Mouse (Mus musculus) right cerebral cortex, adult 18-20 months (tissue): ENCODE measurements around the gene Hsp90ab1.

ENCODE experiments used
- DNase-seq: peaks from one replicate; pipeline ENCODE4 v3.0.0; 2022; ENCODE audit warnings: mixed read lengths

The Hsp90ab1 gene

GRCm38 (mm10) chr17:45556107-45556489 lies 17.0 kb downstream of the Hsp90ab1 start:
- no peak for DNase-seq

- DNase-seq, result peak; percentile 91
Observed at GRCm38 (mm10) chr17:45555452-45556106, 17.5 kb downstream of the Hsp90ab1 start, which contains the start of gene Nfkbie. Gene Nfkbie (plus strand): TSS chr17:45555703.

- no peak for DNase-seq
Observed at GRCm38 (mm10) chr17:45554420-45554819, 18.7 kb downstream of the Hsp90ab1 start.

GRCm38 (mm10) chr17:45553065-45553464 lies 20.0 kb downstream of the Hsp90ab1 start:
- DNase-seq, result no peak

GRCm38 (mm10) chr17:45551816-45552451 lies 21.1 kb downstream of the Hsp90ab1 start:
- DNase-seq, result peak; percentile 75

- DNase-seq, result no peak
Observed at GRCm38 (mm10) chr17:45551249-45551796, 21.7 kb downstream of the Hsp90ab1 start.

GRCm38 (mm10) chr17:45550253-45550652 lies 22.8 kb downstream of the Hsp90ab1 start:
- no peak for DNase-seq

- DNase-seq, result peak; percentile 71
Observed at GRCm38 (mm10) chr17:45549617-45550181, 23.4 kb downstream of the Hsp90ab1 start, which contains the start of gene Tmem151b. Gene Tmem151b (minus strand): TSS chr17:45549677.

GRCm38 (mm10) chr17:45548541-45549512 lies 24.2 kb downstream of the Hsp90ab1 start:
- peak; percentile 78 for DNase-seq

- no peak for DNase-seq
Observed at GRCm38 (mm10) chr17:45547461-45548190, 25.4 kb downstream of the Hsp90ab1 start.

GRCm38 (mm10) chr17:45546941-45547340 lies 26.1 kb downstream of the Hsp90ab1 start:
- DNase-seq, result no peak

GRCm38 (mm10) chr17:45545278-45545961 lies 27.7 kb downstream of the Hsp90ab1 start:
- DNase-seq, result no peak

- DNase-seq, result peak; percentile 33
Observed at GRCm38 (mm10) chr17:45544873-45545277, 28.2 kb downstream of the Hsp90ab1 start.

- no peak for DNase-seq
Observed at GRCm38 (mm10) chr17:45544001-45544872, 28.8 kb downstream of the Hsp90ab1 start.

GRCm38 (mm10) chr17:45543115-45543514 lies 30.0 kb downstream of the Hsp90ab1 start:
- no peak for DNase-seq

GRCm38 (mm10) chr17:45542705-45543104 lies 30.4 kb downstream of the Hsp90ab1 start:
- DNase-seq, result no peak

GRCm38 (mm10) chr17:45542129-45542528 lies 30.9 kb downstream of the Hsp90ab1 start:
- DNase-seq, result no peak

GRCm38 (mm10) chr17:45539664-45540063 lies 33.4 kb downstream of the Hsp90ab1 start:
- DNase-seq, result peak; percentile 60

GRCm38 (mm10) chr17:45538394-45538793 lies 34.7 kb downstream of the Hsp90ab1 start:
- peak; percentile 45 for DNase-seq

- DNase-seq, result no peak
Observed at GRCm38 (mm10) chr17:45536264-45536663, 36.8 kb downstream of the Hsp90ab1 start.
